Mouse (Mus musculus) lung, embryonic 14.5 days (tissue): ENCODE results near the gene Avpi1. TPM values are rescaled to one million over a fixed set of nuclear protein-coding genes. Genes with fewer than 3 reads are reported as not detected.

Experiments
- ATAC-seq: fragments of 200-750 bp; cut with Nextera tagmentation; 2 replicates; pipeline ENCODE4 v1.8.0; 2017; ENCODE audit warnings: mild to moderate bottlenecking, moderate TSS enrichment, moderate library complexity; ENCODE audit not compliant: insufficient read depth
- DNase-seq: peaks from one replicate; pipeline ENCODE4 v3.0.0-alpha.2; 2015
- H3K27ac ChIP-seq: fragments of 300-500 bp; sonication (generic); 2 replicates; pipeline ENCODE4 v1.5.1; 2014; ENCODE audit warnings: low read depth, mild to moderate bottlenecking, moderate library complexity
- H3K27me3 ChIP-seq: fragments of 300-500 bp; sonication (generic); 2 replicates; pipeline ENCODE4 v1.6.1; 2014; ENCODE audit warnings: low read length, control low read depth; ENCODE audit not compliant: insufficient read depth
- H3K36me3 ChIP-seq: fragments of 300-500 bp; sonication (generic); 2 replicates; pipeline ENCODE4 v1.6.1; 2014; ENCODE audit warnings: control low read depth; ENCODE audit not compliant: insufficient read depth
- H3K4me1 ChIP-seq: fragments of 300-500 bp; sonication (generic); 2 replicates; pipeline ENCODE4 v1.6.1; 2014; ENCODE audit warnings: antibody characterized with exemption, control low read depth; ENCODE audit not compliant: insufficient read depth
- H3K4me2 ChIP-seq: fragments of 300-500 bp; sonication (generic); 2 replicates; pipeline ENCODE4 v1.6.1; 2014; ENCODE audit warnings: mild to moderate bottlenecking
- H3K4me3 ChIP-seq: fragments of 300-500 bp; sonication (generic); 2 replicates; pipeline ENCODE4 v1.5.1; 2014; ENCODE audit warnings: low read depth, low read length
- H3K9ac ChIP-seq: fragments of 300-500 bp; sonication (generic); 2 replicates; pipeline ENCODE4 v1.6.1; 2014
- H3K9me3 ChIP-seq: fragments of 300-500 bp; sonication (generic); 2 replicates; pipeline ENCODE4 v1.6.1; 2016; ENCODE audit warnings: low read depth, low read length, control low read depth
- CTCF ChIP-seq: IDR thresholded peaks from 2 replicates; pipeline ENCODE4 v1.5.1; 2016; ENCODE audit warnings: antibody characterized with exemption, low read depth
- WGBS: fragments of 180-500 bp; shearing (Covaris S2); extraction: QIAGEN DNeasy Blood & Tissue Kit; methylation state at CpG from one replicate; pipeline ENCODE4 v1.1.7; 2014; 5-methylcytosine and 5-hydroxymethylcytosine counted together
- polyA plus RNA-seq: library from polyadenylated mRNA; unstranded; fragments of >200 nt; fragmentation: Nextera tagmentation; extraction: Ambion mirVana; gene quantifications from 2 replicates; pipeline ENCODE4 v1.2.1, GENCODE M21; 2014

The Avpi1 gene
- polyA plus RNA-seq, 1 experiment from 2014 or later, result 44.3 TPM

DNA sequence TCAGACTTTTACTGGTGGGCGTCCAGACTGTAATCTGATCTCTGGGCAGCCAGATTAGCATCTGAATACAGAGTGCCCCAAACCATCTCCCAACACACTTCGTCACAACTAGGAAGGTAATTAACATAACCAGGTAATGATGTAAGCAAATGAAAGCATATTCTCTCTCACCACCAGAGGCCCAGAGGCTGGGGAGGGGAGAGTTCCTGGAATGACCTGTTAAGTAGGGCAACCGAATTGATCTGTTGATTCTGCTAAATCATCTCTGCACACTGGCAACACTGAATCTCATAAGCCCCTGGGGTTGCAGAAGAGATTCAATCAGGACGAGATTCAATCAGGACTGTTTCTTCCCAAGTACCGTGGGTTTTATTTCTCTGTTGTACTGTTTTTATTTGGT lies 7.3 kb upstream of the Avpi1 start:
- WGBS, result 24% methylated on average over 5 of the region's 5 CpGs
- DNase-seq (no peak), ATAC-seq (no peak)
- Histone ChIP-seq H3K9ac (no peak overlapping the region), H3K36me3 (no peaks in the 10 kb centered on the region), H3K27me3 (no peaks in the 10 kb centered on the region), H3K4me3 (no peak overlapping the region), H3K27ac (no peak overlapping the region), H3K4me2 (no peak overlapping the region), H3K9me3 (no peaks in the 10 kb centered on the region), H3K4me1 (no peaks in the 10 kb centered on the region)
- no peak for TF ChIP-seq CTCF

DNA sequence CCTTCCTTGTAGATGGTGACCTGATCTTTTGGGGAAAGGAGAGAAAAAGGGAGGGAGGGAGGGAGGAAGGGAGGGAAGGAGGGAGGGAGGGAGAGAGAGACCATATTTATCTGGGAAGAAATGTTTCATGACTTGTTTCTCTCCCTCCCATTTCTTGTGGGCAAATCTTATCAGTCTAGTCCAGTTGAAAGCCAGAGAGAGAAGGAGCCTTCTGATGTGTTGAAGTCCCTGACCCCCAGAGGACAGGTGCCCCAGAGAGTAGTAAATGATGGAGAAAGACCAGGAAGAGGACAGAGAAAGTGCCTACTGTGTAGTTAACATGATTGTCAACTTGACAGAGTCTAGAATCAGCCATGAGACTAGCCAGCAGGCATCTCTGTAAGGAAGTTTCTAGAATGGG lies 6.2 kb upstream of the Avpi1 start:
- DNase-seq, result no peak
- Histone ChIP-seq H3K9me3 (no peaks in the 10 kb centered on the region), H3K4me2 (no peak overlapping the region), H3K27me3 (no peaks in the 10 kb centered on the region), H3K4me1 (no peaks in the 10 kb centered on the region), H3K4me3 (no peak overlapping the region), H3K27ac (no peak overlapping the region), H3K36me3 (no peaks in the 10 kb centered on the region), H3K9ac (no peak overlapping the region)
- no peak for ATAC-seq
- TF ChIP-seq CTCF, result no peak

DNA sequence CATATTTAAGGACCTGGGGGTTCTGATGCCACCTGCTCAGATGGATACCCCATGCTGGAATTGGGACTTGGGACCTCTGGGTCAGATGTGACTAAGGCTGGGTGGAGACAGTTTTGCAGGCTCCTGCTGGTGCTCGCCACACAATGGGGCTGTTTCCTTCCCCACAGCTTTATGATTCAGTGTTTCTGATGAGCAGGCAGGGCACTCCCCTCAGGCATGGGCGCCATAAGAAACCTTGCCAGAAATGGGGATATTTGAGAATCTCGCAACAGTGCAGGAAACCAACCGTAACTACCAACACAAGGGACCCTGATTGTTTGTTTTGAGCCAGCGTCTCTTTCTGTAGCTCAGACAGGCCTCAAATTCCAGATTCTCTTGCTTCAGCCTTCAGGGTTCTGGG lies 2.2 kb upstream of the Avpi1 start:
- Histone ChIP-seq H3K4me1 (peaks cover 10% of the 10 kb centered on the region; the same call in 1 of the 2 replicates), H3K4me2 (no peak overlapping the region), H3K27me3 (no peaks in the 10 kb centered on the region), H3K9me3 (no peaks in the 10 kb centered on the region), H3K36me3 (no peaks in the 10 kb centered on the region), H3K27ac (no peak overlapping the region), H3K4me3 (no peak overlapping the region), H3K9ac (no peak overlapping the region)
- 57% methylated on average over 5 of the region's 5 CpGs for WGBS
- DNase-seq (no peak), ATAC-seq (no peak)
- TF ChIP-seq CTCF, result no peak

DNA sequence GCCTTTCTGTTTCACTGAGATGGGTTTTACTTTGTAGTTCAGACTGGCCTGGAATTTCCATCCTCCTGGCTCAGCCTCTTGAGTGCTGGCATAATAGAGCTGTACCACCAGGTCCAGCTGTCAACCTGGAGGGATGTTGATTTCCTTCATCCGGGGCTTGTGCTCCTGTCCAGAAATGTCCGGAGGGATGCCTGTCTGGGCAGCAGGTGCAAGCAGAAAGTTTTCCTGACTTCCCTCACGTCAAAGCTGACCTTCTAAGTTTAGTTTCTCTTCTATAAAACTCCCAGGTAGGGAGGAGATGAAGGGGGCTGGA lies 1.4 kb upstream of the Avpi1 start:
- Histone ChIP-seq H3K4me3 (no peak overlapping the region), H3K4me2 (no peak overlapping the region), H3K9ac (no peak overlapping the region), H3K9me3 (no peaks in the 10 kb centered on the region), H3K27me3 (no peaks in the 10 kb centered on the region), H3K36me3 (no peaks in the 10 kb centered on the region), H3K27ac (no peak overlapping the region), H3K4me1 (peaks cover 10% of the 10 kb centered on the region; the same call in 1 of the 2 replicates)
- no peak for TF ChIP-seq CTCF
- ATAC-seq (no peak), DNase-seq (no peak)
- WGBS, result 53% methylated on average over 3 of the region's 3 CpGs

DNA sequence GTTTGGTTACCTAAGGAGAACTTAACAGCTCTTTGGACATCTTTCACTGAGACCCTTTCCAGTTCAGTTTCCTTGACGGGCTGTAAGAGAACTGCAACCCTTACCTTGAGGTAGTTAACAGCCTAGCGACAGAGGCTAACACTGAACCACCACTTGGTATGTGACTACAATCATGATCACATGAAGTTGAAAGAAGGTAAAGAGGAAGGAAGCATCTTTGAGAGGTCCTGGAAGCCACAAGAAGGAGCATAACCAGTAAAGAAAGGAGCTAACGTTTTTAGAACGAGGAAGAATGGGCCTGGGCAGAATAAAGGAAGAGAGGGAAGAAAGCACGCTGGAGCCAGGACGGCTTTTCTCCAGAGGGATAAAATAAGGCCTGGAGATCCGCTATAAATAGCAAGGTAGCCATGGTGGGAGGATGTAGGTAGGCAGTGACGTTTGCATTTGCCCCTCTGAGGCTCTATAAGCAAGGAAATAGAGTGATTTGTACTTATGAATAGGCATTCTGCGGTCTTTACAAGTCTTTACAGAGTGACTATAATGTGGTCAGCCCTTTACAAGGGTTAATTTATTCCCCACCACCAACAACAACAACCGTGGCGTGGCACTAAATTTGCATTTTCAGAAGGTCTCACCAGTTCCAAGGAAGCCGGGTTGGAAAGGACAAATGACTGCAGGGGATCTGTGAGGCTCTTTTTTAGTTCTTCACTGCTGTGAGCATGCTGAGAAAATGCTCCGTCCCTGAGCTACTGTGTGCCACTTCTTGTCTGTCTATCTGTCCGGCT lies 842 bp upstream of the Avpi1 start:
- H3K4me3 ChIP-seq, result peak overlapping the region; percentile 66
- H3K4me1 ChIP-seq, result peaks cover 10% of the 10 kb centered on the region; the same call in 1 of the 2 replicates
- TF ChIP-seq CTCF, result no peak
- H3K27ac ChIP-seq, result peak overlapping the region; percentile 90
- ATAC-seq (peak; percentile 10; the same call in 1 of the 2 replicates), DNase-seq (no peak)
- H3K4me2 ChIP-seq, result peak overlapping the region; percentile 98
- WGBS, result 37% methylated on average over 14 of the region's 14 CpGs
- no peaks in the 10 kb centered on the region for H3K9me3 ChIP-seq
- peaks cover 4% of the 10 kb centered on the region; the same call in 1 of the 2 replicates for H3K36me3 ChIP-seq
- H3K9ac ChIP-seq, result peak overlapping the region; percentile 44
- H3K27me3 ChIP-seq, result no peaks in the 10 kb centered on the region

DNA sequence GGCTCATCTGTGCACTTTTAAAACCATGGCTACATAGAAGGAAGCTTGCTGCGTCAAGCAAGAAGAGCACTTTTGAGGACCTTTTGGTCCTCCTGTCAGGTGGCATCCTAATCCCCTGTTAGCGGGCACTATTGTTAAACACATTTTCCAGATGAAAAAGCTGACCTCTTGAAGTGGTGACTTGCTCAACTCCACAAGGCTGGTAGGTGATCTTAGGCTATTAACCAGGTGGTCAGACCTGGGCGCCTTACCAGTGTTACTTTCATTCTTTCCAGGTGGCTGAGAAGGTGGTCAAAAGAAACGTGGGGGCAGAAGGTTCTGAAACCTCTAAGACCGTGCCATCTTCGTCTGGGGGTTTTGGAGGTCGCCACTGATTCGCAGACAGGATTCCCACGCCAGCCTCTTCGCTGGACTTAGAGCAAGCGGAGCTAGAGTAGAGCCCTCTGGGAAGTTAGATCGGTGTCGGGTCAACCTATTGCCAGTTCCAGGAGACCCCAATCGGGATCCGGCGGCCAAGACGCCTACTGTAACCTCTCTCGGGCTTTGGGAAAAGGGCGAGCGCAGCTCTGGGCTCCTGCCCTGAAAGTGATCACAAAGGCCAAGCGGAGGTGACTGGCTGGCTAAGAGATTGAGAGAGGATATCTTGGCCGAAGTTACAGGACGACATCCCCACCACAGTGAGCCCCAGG lies 663 bp downstream of the Avpi1 start:
- 4% methylated on average over 23 of the region's 23 CpGs for WGBS
- DNase-seq (peak; percentile 31), ATAC-seq (no peak; the same call in 1 of the 2 replicates)
- Histone ChIP-seq H3K36me3 (peaks cover 19% of the 10 kb centered on the region), H3K9ac (peak overlapping the region; percentile 80), H3K4me3 (peak overlapping the region; percentile 66), H3K9me3 (no peaks in the 10 kb centered on the region), H3K4me1 (peaks cover 10% of the 10 kb centered on the region; the same call in 1 of the 2 replicates), H3K4me2 (peak overlapping the region; percentile 98), H3K27me3 (no peaks in the 10 kb centered on the region), H3K27ac (peak overlapping the region; percentile 89)
- no peak for TF ChIP-seq CTCF

DNA sequence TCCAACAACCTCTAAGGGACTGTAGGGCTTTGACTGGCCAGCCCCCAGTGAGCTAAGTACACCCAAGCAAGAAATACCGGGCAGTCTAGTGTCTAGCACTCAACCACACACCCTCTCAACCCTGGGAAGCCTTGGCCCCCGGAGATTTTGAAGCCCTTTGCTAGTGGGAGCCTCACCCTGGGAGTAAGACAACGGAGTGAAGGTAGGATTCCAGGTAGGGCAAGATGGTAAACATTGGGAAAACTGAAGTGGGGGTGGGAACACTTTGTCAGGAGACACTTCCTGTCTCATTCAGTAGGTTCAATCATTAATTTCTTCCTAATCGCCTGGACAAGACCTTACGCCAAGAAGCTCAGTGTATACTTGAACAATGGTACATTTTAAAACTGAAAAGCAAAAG lies 1.8 kb downstream of the Avpi1 start:
- Histone ChIP-seq H3K9ac (no peak overlapping the region), H3K36me3 (peaks cover 31% of the 10 kb centered on the region), H3K9me3 (no peaks in the 10 kb centered on the region), H3K4me2 (peak overlapping the region; percentile 98), H3K27me3 (no peaks in the 10 kb centered on the region), H3K4me1 (peaks cover 10% of the 10 kb centered on the region; the same call in 1 of the 2 replicates), H3K4me3 (peak overlapping the region; percentile 66; the same call in 1 of the 2 replicates), H3K27ac (peak overlapping the region; percentile 73)
- DNase-seq (peak; percentile 43), ATAC-seq (no peak)
- TF ChIP-seq CTCF, result no peak
- 61% methylated on average over 5 of the region's 5 CpGs for WGBS
